Mouse (Mus musculus) adrenal gland, postnatal 36 days (tissue): ENCODE measurements around the gene Gabpb1. TPM values are rescaled to one million over a fixed set of nuclear protein-coding genes. Genes with fewer than 3 reads are reported as not detected.
A peak's percentile ranks its signal among the peaks of the same experiment; 100 is the strongest.
"Not testable (repeated sequence)": the region's sequence is repeated elsewhere in the genome, so short reads cannot be mapped to it uniquely, and the experiment has no call there.

ENCODE experiments used
- DNase-seq, 2 experiments: peaks; one replicate each; pipeline ENCODE4 v3.0.0; 2021; ENCODE audit warnings: mixed read lengths in 1 of 2
- total RNA-seq, 2 experiments: library from RNA; stranded (reverse); gene quantifications; 2 replicates each; pipeline ENCODE4 v1.2.3; 2021

Gabpb1 gene
- total RNA-seq, 2 experiments from 2014 or later = 15.3 to 19.5 TPM

GRCm38 (mm10) chr2:126640298-126640697 lies 35.8 kb downstream of the Gabpb1 start:
- DNase-seq = no peak

DNA sequence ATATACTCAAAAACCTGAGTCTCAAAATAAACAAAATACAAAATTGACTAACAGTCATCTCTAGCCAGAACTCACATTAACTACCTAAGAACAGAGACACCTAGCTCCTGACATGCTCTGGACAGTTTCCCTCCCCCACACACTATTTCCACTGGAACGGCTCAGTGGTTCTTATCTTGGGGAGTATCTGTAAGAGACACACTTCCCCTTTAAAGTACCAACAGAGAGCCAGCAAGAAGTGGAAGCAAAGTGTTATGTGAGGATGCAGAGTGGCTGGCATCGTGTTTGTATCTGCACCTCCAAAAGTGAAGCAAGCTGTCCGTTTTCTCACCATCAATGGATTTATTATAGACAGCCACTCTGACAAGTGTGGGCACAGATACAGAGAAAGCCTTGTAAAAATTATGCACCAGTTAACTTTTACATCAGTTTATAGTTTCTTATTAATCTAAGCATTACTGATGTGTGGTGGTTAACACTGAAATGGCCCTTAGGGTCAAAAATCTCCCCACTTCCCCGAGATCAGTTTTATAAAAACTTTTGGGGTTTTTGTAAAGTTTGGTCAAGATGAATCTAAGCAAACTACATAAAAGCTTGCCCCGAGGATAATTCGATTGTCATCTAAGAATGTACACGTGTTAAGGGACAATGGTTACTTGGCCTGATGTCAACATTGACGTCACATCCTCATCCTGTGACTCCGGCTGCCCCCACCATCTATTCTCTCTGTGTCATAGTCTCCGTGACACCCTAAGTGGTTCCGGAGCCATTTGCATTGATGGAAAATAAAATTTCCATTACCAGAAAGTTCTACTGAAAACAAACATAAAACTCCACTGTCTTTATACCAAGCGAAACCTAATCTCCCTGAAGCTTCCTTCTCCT lies 40.0 kb downstream of the Gabpb1 start:
- peak; percentile 4 to 36 for DNase-seq

GRCm38 (mm10) chr2:126633165-126633564 lies 43.0 kb downstream of the Gabpb1 start:
- no peak for DNase-seq

DNA sequence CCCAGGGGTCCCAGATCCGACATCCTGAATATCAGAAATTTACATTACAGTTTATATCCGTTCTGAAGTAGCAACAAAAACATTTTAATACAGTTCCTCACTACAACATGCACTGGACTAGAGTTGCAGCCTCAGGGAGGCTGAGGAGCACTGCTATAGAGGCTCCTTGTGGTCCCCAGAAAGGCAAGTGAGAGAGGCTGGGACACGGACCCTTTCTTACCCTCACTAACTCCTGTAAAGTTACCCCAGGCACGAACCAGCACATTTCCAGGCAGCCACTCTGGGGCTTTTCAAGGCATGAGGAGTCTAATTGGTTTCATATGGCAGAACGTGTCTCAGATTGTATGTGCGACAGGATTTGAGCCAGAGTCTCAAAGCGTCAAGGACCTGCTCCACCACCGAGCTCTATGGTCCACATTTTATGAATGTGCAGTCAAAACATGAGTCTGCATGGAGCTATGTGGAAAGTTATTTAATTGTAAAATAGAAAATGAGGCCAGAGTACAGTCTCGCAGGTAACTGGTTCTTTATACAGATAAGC lies 47.6 kb downstream of the Gabpb1 start:
- no peak for DNase-seq

GRCm38 (mm10) chr2:126623138-126623537 lies 53.0 kb downstream of the Gabpb1 start:
- no peak for DNase-seq

DNA sequence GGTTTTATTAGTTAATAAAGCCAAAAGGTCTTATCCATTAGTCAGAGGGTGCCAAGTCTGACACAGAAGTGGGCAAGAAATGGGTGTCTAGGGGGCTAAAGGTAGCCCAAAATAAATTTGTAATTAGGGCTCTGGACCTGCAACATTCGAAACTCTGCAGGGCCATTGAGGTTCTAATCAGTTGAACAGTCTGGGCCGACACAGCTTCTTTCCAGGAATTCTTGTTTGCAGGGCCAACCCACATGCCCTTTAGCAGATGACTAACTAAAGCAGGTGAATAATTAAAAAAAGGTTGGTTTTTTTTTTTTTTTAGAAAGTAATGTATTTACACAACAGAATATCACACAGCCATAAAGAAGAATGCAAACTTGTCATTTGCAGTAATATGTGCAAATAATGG lies 53.7 kb downstream of the Gabpb1 start:
- DNase-seq = no peak

DNA sequence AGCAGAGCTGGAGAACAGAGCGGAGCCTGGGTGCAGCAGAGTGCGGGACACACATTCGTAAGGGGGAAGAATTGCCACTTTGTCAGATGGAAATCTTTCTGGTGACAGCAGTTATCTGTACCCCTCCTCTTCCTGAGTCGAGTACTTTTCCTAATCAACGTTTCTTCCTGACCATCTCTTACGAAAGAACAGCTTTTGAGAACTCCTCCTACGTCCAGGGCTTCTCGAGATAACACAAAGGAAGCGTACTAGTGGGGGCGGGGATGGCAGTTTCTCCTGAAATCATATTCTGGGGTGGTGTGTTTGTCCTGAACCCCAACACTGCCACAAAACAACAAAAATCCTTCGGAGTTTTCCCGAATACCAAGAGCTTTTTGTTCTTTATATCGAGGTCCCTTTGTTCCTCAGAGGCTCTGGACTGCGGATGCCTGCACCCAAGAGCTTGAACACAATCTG lies 56.9 kb downstream of the Gabpb1 start, which contains the start of gene Hdc:
Gene Hdc, minus strand, starts transcription at position 51 of the 456 bp plus-strand sequence.
- peak in 1 of 2 experiments; percentile 15 for DNase-seq

DNA sequence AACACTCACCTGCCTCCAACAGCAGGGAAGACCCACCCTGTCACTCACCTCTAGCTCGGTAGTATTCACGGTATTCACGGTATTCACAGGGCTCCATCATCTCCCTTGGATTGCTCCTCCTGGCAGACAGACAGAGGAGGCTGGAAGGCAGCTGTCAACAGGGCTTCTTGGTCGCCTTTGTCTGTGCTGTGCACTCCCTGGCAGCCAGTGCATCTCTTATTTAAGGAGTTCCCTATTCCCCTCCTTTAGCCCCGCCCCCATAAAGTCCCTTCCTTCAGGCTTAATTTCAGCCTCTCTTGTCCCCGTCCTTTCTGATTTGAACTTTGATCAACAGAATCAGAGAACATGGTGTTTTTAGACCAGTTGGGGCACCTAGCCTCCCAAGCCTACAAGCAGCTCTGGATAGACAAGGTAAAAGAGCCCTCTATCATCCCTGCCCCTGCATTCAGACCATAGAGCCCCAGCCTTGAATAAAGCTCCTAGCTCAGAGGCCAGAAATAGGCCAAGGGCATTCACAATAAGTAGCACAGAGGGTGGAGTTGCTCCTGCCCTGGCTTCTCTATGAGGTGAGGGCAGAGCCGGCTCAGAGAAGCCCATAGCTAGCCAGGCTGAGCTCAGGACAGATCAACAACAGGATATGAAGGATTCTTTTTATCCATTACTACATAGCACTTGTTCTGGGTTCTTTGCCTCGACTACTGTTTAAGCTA lies 57.5 kb downstream of the Gabpb1 start:
- peak; percentile 24 to 32 for DNase-seq

DNA sequence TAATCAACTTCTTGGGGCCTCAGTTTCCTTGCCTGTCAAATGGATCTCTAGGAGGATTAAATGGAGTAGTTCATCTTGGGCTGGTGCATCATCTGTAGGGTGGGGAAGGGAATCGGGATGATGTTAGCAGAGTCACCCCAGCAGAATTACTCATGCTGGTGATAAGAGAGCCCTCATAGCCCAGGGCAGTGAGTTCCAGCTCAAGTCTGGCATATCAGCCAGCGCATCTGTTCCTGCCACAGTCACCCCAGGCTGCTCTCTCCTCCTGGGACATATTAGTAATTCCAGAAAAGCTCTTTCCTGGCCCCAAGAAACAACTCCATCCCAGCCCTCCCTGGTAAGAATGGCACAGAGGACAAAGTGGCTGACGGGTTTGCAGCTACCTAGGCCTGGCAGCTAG lies 60.8 kb downstream of the Gabpb1 start:
- DNase-seq = no peak

GRCm38 (mm10) chr2:126609600-126609999 lies 66.5 kb downstream of the Gabpb1 start:
- not testable (repeated sequence) for DNase-seq

DNA sequence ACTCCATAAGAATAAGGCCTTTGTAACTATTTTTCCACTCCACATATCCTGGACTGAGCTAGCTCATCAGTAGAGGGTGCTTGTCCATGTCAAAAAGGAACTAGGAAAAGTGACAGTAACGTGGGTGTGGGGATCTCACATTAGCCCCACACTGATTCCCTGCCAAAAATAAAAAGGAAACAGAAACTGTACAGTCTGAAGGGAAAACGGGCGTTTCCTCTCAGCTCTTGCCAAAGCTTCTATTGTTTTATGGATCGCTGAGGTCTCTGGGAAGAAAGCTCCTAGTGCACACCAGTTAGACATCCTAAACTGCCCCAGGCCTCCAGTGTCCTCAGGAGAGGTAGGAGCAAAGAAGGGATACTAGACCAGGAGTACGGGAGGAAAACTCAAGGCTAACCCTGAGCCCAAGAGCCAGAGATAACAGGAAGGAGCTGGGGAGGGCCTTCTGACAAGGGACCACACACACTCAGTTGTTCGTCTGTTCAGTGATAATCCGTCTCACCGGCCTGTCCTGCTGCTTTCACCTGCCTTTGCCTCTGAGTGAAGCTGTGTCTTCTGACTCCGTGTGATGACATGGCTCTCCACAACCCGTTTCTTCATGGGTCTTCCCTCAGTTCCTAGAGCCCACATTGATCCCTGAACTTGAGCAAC lies 68.5 kb downstream of the Gabpb1 start:
- DNase-seq = no peak

DNA sequence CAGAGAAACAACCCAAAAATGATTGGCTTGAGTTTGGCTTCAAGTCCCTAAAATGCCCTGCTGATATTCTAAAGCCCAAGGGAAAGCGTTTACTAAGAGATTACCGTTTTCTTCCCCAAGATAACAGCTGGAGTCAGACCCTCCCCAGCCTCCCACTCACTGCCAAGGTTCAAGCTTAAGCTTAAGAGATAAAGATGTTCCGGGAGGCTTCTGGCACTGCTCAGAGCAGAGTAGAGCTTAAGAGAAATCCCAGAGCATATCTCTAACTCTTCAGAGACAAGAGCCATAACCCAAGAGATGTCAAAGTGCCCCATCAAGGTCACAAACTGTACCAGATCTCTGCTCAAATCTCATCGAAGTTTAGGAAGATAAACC lies 69.5 kb downstream of the Gabpb1 start:
- no peak for DNase-seq

DNA sequence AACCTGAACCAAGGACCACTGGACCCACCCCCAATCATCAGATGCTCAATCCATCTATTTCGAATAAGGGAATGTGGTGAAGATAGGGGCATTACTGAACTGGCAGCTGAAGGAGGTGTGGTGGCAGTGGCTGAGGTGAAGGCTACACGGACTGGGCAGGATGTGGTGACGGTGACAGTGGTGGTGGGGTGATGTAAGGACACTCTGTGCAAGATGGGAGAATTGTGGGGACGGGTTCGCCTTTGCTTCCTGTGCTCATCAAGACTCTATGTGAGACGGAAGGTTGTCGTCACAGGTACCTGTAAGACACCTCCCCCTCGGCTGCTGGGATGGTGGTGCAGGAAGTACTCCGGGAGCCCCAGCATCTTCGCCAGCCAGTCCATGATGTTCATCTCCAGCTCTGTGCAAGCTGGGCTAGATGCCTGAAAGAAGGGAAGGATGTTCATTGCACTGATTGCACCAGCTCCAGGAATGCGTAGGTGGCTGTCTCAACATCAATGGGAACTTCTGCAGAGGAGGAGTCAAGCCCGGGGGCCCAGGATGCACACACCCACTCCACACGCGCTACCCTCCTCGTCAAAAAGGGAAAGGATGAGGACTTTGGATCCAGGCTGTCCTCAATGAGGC lies 70.0 kb downstream of the Gabpb1 start:
- no peak for DNase-seq

- no peak for DNase-seq
Measured at GRCm38 (mm10) chr2:126601918-126602600, 74.1 kb downstream of the Gabpb1 start.

GRCm38 (mm10) chr2:126600533-126600932 lies 75.6 kb downstream of the Gabpb1 start:
- DNase-seq = peak; percentile 23 to 38

DNA sequence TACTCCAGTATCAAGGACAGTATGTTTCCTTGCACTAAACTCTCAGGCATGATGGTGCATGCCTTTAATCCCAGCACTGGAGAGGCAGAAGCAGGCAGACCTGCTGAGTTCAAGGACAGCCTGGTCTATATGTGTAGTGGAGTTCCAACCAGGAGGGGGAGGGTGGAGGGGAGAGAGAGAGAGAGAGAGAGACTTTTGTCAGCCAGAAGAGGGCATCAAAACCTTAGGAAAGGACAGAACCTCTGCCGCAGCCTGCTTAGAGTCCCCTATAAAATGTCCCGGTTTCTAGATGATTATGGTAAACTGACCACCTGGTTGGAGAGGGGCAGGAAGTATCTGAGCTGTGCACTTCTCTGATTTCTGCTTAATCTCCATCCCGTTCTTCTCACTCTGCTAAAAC lies 77.1 kb downstream of the Gabpb1 start:
- no peak for DNase-seq

DNA sequence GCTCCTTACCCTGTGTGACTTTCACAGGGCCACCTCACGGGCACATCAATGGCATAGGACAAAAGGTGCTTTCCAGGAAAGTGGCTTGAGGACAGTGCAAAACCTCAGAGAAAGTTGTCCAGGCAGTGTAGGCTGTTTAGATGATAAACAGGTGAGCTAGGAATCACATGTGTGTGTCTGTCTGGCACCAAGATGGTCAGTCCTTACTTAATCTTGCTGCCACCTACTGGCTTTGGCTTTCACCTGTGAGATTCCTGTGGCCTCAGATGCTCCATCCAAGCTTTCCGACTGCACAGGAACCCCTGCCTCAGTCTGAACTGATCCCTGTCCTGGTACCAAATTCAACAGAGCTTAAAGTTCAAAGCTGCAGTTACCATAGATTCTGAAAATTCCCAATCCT lies 77.8 kb downstream of the Gabpb1 start:
- DNase-seq = no peak

DNA sequence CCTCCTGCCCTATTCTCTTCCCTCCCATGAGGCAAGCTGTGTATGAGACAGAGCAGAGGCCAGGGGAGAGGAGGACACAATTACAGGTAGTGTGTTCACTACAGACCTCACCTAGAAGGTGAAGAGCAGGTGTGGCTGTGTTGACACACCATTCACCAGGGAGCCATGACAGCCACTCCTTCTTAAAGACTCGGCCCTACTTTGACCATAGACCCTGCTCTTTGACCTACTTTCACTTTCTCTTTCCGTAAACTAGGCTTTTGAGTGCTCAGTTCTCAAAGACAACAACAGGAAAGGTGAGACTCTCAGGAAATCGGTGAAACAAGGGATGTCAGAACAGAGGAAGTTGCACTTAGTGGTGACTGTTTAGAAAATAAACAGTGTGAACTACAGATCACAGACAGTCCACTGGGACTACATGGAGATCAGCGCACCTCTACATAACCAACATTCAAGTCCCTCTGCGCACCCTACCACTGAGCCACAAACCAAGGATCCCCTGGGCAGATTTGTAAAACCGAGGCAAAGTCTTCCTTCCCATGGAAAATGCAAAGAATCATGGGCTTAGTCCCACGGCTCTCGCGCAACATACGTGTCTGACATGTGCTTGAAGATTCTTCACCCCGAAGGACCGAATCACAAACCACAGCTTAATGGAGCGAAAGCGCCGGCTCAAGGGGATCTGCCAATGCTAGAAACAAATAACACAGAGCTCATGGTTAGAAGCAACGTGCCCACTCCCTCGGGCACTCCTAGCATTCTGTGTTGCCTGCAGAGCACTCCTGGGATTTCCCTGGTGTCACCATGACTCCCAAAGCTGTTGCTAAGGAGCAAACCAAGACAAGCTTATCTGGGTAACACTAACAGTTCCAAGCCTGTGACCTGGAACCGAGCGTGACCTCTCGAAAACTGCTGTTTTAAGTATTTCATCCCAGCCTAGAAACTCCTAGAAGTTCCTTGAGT lies 78.6 kb downstream of the Gabpb1 start:
- no peak for DNase-seq

DNA sequence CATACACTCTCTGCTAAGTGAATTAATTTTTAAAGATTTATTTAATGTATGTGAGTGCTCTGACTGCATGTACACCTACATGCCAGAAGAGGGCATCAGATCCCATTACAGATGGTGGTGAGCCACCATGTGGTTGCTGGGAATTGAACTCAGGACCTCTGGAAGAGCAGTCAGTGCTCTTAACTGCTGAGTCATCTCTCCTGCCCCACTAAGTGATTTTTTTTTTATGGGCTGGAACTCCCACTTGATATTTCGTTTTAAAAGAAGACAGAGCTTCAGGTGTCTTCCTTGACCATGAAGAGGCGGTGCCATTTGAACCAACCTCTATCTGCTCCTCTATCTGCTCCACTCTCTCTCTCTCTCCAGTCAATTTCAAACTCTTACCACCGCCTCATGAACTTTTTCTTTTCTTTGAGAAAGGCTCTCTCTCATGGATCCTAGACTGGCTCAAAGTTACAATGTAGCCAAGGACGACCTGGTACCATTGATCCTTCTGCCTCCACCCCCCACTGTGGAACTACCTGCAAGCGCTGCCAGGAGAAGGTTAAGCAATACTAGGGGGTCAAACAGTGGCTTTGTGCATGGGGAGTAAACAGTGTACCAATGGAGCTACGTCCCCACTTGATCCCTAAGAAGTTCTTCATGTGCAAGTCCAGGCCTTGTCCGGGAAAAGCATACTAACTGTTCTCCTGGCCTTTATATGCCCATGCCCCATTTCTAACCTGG lies 79.6 kb downstream of the Gabpb1 start:
- DNase-seq = no peak
